Mouse (Mus musculus): ENCODE data around the gene Ptx3.
"Not testable (repeated sequence)": the region's sequence is repeated elsewhere in the genome, so short reads cannot be mapped to it uniquely, and the experiment has no call there.

Ptx3 gene

DNA sequence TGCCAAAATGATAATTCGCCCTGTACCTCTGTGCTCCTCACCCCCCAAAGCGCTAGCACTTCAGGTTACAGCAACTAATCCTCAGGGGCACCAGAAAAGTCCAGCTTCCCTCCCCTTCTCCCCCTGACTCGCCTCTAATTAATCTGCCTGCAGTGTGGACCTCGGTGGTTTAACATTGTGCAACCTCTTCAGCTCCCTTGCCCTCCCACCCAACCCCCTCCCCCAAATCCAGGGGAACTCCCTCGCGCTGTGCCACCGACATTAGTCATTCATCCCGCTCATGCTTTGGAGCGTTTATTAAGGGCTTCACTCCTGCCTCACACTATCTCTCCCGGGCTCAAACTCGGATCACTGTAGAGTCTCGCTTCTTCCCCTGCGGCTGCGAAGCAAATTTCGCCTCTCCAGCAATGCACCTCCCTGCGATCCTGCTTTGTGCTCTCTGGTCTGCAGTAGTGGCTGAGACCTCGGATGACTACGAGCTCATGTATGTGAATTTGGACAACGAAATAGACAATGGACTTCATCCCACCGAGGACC lies at the start of gene Ptx3:
Ptx3 (plus strand) TSS at position 256 of the 537 bp plus-strand sequence.
- no peak for DNase-seq (ENCODE audit: low read depth, low spot score)
- no peaks in the 10 kb centered on the region for H3K27me3 ChIP-seq (ENCODE audit: control insufficient read depth, insufficient read depth, low read length, poor library complexity, severe bottlenecking)
- no peaks in the 10 kb centered on the region for H3K36me3 ChIP-seq (ENCODE audit: control insufficient read depth, insufficient read depth, low read length, poor library complexity, severe bottlenecking)

GRCm38 (mm10) chr3:66172907-66173306 lies 46.8 kb upstream of the Ptx3 start:
- no peaks in the 10 kb centered on the region for H3K27me3 ChIP-seq (ENCODE audit: control insufficient read depth, insufficient read depth, low read length, poor library complexity, severe bottlenecking)
- DNase-seq (ENCODE audit: low read depth, low spot score): no peak
- H3K36me3 ChIP-seq (ENCODE audit: control insufficient read depth, insufficient read depth, low read length, poor library complexity, severe bottlenecking): no peaks in the 10 kb centered on the region

DNA sequence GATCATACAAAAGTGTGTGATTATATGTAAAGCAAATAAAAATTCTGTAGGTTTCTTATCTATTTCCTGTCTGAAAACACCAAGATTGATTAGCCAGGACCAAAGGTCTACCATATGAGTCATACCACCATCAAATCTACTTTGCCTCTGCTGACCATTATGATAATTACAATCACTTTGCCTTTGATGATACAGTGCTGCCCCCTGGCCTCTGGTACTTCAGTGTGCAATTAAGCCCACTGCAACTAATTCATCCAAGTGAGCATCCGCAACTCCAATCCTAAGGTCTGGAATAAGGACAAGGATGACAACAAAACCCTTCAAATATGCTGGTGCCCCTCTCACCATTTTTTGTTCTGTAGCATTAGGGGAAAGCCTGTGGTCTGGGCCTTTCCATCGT lies 40.1 kb upstream of the Ptx3 start:
- H3K36me3 ChIP-seq (ENCODE audit: control insufficient read depth, insufficient read depth, low read length, poor library complexity, severe bottlenecking): no peaks in the 10 kb centered on the region
- H3K27me3 ChIP-seq (ENCODE audit: control insufficient read depth, insufficient read depth, low read length, poor library complexity, severe bottlenecking): no peaks in the 10 kb centered on the region
- no peak for DNase-seq (ENCODE audit: low read depth, low spot score)

- H3K27me3 ChIP-seq (ENCODE audit: control insufficient read depth, insufficient read depth, low read length, poor library complexity, severe bottlenecking): no peaks in the 10 kb centered on the region
- no peaks in the 10 kb centered on the region for H3K36me3 ChIP-seq (ENCODE audit: control insufficient read depth, insufficient read depth, low read length, poor library complexity, severe bottlenecking)
- no peak for DNase-seq (ENCODE audit: low read depth, low spot score)
Observed at GRCm38 (mm10) chr3:66193910-66194562, 25.7 kb upstream of the Ptx3 start.

DNA sequence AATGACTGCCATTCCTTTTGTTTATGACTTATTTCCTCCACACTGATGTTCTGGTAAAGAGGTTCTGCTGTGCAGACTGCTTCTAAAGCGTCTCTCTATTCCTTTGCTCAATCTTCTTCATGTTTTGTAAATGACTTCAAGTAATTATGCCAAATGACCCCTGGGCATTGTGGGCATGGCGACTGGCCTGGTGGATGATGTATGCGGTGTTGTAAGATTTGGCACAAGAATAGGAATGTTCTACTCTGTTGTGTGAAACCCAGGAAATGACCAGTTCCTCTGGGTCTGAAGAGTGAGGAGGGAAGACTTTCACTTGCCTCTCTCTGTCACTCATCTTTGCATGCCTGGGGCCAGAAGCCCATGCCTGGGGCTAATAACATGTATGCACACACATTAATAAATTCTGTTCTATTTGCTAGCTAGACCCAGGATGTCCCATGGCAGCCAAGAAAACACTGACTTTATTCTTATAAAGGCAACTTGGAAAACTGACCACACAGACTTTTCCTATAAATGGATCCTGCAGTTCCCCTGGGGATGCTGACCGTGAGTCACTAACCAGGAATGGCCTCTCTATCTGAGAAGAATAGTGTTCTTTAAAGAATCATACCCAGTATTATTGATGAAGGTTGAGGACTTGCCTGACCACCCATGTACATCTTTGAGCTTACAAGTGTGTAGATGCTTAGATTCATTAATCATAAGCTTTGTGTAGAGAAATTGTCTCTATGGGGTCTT lies 10.7 kb upstream of the Ptx3 start:
- no peak for DNase-seq (ENCODE audit: low read depth, low spot score)
- H3K27me3 ChIP-seq (ENCODE audit: control insufficient read depth, insufficient read depth, low read length, poor library complexity, severe bottlenecking): no peaks in the 10 kb centered on the region
- H3K36me3 ChIP-seq (ENCODE audit: control insufficient read depth, insufficient read depth, low read length, poor library complexity, severe bottlenecking): no peaks in the 10 kb centered on the region

GRCm38 (mm10) chr3:66213524-66213923 lies 6.2 kb upstream of the Ptx3 start:
- no peaks in the 10 kb centered on the region for H3K36me3 ChIP-seq (ENCODE audit: control insufficient read depth, insufficient read depth, low read length, poor library complexity, severe bottlenecking)
- no peak for DNase-seq (ENCODE audit: low read depth, low spot score)

GRCm38 (mm10) chr3:66215759-66216158 lies 4.0 kb upstream of the Ptx3 start:
- DNase-seq (ENCODE audit: low read depth, low spot score): no peak
- no peaks in the 10 kb centered on the region for H3K27me3 ChIP-seq (ENCODE audit: control insufficient read depth, insufficient read depth, low read length, poor library complexity, severe bottlenecking)
- no peaks in the 10 kb centered on the region for H3K36me3 ChIP-seq (ENCODE audit: control insufficient read depth, insufficient read depth, low read length, poor library complexity, severe bottlenecking)

More at GRCm38 (mm10) chr3:66213524-66213923, 6.2 kb upstream of the Ptx3 start:
- H3K27me3 ChIP-seq (ENCODE audit: control insufficient read depth, insufficient read depth, low read length, poor library complexity, severe bottlenecking): no peaks in the 10 kb centered on the region

- H3K27me3 ChIP-seq (ENCODE audit: control insufficient read depth, insufficient read depth, low read length, poor library complexity, severe bottlenecking): no peaks in the 10 kb centered on the region
- DNase-seq (ENCODE audit: low read depth, low spot score): no peak
- H3K36me3 ChIP-seq (ENCODE audit: control insufficient read depth, insufficient read depth, low read length, poor library complexity, severe bottlenecking): no peaks in the 10 kb centered on the region
Observed at GRCm38 (mm10) chr3:66220554-66221242, 988 bp downstream of the Ptx3 start.

DNA sequence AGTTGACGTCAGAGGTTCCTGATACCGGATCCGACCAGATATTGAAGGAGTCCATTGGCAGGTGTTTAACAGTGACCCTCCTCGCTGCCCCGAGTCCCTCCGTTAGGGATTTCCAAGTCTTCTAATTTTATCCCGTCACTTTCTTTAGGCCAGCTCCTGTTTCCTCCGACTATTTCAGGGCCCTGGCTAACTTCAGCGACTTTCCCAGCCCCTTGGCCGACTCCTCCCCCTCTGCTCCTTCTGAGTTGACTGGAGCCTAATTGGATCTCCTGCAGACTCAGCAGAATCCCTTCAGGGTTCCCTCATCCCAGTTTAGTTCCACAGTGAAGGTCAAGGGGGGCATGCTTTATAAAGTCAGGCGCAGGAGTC lies 1.5 kb downstream of the Ptx3 start:
- DNase-seq (ENCODE audit: low read depth, low spot score): no peak

DNA sequence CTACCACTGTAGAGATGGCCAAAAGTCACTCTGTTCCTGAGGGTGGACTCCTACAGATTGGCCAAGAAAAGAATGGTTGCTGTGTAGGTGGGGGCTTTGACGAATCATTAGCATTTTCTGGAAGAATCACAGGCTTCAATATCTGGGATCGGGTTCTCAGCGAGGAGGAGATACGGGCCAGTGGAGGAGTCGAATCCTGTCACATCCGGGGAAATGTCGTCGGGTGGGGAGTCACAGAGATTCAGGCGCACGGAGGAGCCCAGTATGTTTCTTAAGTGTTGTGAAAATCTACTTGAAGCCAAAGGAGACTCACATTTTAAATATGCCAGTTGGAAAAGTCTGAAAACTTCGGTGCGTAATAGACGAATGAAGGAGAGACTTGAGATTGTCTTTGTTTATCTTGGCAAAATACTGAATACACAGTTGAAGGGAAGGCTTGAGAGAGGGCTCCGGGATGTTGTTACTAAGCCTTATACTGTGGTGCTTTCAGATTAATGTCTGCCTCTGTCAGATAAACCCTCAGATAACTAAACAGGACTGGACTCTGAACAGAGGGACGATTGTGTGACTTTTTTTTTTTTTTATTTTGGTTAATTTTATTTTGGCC lies 5.3 kb downstream of the Ptx3 start:
- no peak for DNase-seq (ENCODE audit: low read depth, low spot score)
- Histone ChIP-seq H3K36me3 (ENCODE audit: control insufficient read depth, insufficient read depth, low read length, poor library complexity, severe bottlenecking) (no peaks in the 10 kb centered on the region), H3K27me3 (ENCODE audit: control insufficient read depth, insufficient read depth, low read length, poor library complexity, severe bottlenecking) (no peaks in the 10 kb centered on the region)

More for the DNA sequence above, 1.5 kb downstream of the Ptx3 start:
- no peaks in the 10 kb centered on the region for H3K36me3 ChIP-seq (ENCODE audit: control insufficient read depth, insufficient read depth, low read length, poor library complexity, severe bottlenecking)
- no peaks in the 10 kb centered on the region for H3K27me3 ChIP-seq (ENCODE audit: control insufficient read depth, insufficient read depth, low read length, poor library complexity, severe bottlenecking)

- H3K27me3 ChIP-seq (ENCODE audit: control insufficient read depth, insufficient read depth, low read length, poor library complexity, severe bottlenecking); H3K36me3 ChIP-seq (ENCODE audit: control insufficient read depth, insufficient read depth, low read length, poor library complexity, severe bottlenecking): not testable (repeated sequence)
- peak; percentile 1 for DNase-seq (ENCODE audit: low read depth, low spot score)
Observed at GRCm38 (mm10) chr3:66236234-66236871, 16.6 kb downstream of the Ptx3 start.

- H3K36me3 ChIP-seq (ENCODE audit: control insufficient read depth, insufficient read depth, low read length, poor library complexity, severe bottlenecking): no peaks in the 10 kb centered on the region
- no peaks in the 10 kb centered on the region for H3K27me3 ChIP-seq (ENCODE audit: control insufficient read depth, insufficient read depth, low read length, poor library complexity, severe bottlenecking)
- no peak for DNase-seq (ENCODE audit: low read depth, low spot score)
Observed at GRCm38 (mm10) chr3:66240476-66240875, 20.8 kb downstream of the Ptx3 start.

- Histone ChIP-seq H3K27me3 (ENCODE audit: control insufficient read depth, insufficient read depth, low read length, poor library complexity, severe bottlenecking) (no peaks in the 10 kb centered on the region), H3K36me3 (ENCODE audit: control insufficient read depth, insufficient read depth, low read length, poor library complexity, severe bottlenecking) (no peaks in the 10 kb centered on the region)
- no peak for DNase-seq (ENCODE audit: low read depth, low spot score)
Observed at GRCm38 (mm10) chr3:66251842-66252241, 32.1 kb downstream of the Ptx3 start.

DNA sequence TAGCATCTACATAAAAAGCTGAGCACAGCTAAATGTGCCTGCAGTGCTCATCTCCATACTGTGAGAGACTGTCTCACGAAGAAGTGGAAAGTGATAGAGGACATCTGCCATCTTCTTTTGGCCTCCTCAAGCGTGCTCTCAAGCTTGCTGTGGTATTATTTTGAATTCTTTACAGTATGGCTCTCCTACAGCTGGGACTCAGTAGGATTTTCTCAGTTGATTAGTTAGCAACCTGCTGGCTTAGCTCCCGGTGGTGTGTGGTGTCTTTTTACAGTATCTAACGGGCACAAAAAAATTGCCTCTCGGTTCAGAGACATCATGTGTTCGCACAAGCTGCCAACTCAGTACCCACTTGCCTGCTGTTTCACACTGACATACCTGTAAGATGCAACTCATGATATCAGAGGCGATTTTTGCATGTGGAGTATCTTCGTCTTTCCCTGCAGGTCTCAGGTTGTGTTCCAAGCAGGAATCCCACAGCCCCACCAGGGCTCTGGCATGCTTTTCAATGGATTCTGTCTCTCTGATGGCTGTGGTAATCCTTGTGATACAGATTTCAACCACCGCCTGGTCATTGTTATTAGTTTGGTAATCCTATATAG lies 34.9 kb downstream of the Ptx3 start:
- no peaks in the 10 kb centered on the region for H3K27me3 ChIP-seq (ENCODE audit: control insufficient read depth, insufficient read depth, low read length, poor library complexity, severe bottlenecking)
- no peak for DNase-seq (ENCODE audit: low read depth, low spot score)

More for the DNA sequence above, 34.9 kb downstream of the Ptx3 start:
- no peaks in the 10 kb centered on the region for H3K36me3 ChIP-seq (ENCODE audit: control insufficient read depth, insufficient read depth, low read length, poor library complexity, severe bottlenecking)
